Mouse (Mus musculus) C2C12 (cell line): Measurements from ENCODE around the gene Lhx6.

Source experiments
- CEBPB ChIP-seq: IDR thresholded peaks from one replicate; pipeline ENCODE4 v1.6.1; 2011; ENCODE audit warnings: low read depth, mild to moderate bottlenecking, control low read depth, moderate library complexity
- CTCF ChIP-seq: IDR thresholded peaks from one replicate; pipeline ENCODE4 v1.5.1; 2011; ENCODE audit not compliant: control insufficient read depth, insufficient read depth, insufficient read length
- FOSL1 ChIP-seq: IDR thresholded peaks from one replicate; pipeline ENCODE4 v1.8.0; 2011; ENCODE audit warnings: mild to moderate bottlenecking, low read length; ENCODE audit not compliant: poor library complexity, insufficient read depth, severe bottlenecking
- MAX ChIP-seq: IDR thresholded peaks from one replicate; pipeline ENCODE4 v1.6.1; 2011; ENCODE audit warnings: mild to moderate bottlenecking, control low read depth
- MYOD1 ChIP-seq: IDR thresholded peaks from one replicate; pipeline ENCODE4 v1.6.1; 2011; ENCODE audit warnings: low read depth; ENCODE audit not compliant: control insufficient read depth, insufficient read length
- MYOG ChIP-seq: IDR thresholded peaks from one replicate; pipeline ENCODE4 v1.6.1; 2011; ENCODE audit not compliant: control insufficient read depth, insufficient read length; ENCODE audit errors: extremely low read depth
- USF1 ChIP-seq: IDR thresholded peaks from one replicate; pipeline ENCODE4 v1.6.1; 2011; ENCODE audit warnings: low read depth, mild to moderate bottlenecking, control low read depth, moderate library complexity

DNA sequence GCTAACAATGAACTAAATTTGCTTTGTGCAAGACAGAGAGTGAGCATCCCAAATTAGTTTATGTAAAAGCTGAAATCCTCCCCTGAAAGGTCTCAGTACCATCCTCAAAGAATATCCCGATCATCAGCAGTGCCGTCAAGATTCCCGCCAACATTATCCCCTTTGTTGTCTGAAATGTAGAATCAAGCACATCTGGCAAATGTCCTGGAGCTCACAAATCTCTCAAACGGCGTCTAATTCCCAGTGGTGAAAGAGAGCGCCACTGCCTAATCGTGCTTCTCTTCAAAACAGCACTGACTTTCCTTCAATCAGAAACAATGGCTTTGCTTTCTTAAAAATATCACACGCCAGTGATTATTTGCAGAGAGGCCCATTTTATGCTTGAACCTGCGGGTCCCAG lies 38.1 kb downstream of the Lhx6 start:
- no peak for TF ChIP-seq CTCF
- TF ChIP-seq MAX: no peak
- no peak for TF ChIP-seq USF1
- TF ChIP-seq MYOD1: no peak
- no peak for TF ChIP-seq FOSL1
- no peak for TF ChIP-seq MYOG
- no peak for TF ChIP-seq CEBPB
